Mouse (Mus musculus): ENCODE results near the gene Pon3. TPM values are rescaled to one million over a fixed set of nuclear protein-coding genes. Genes with fewer than 3 reads are reported as not detected.
A peak's percentile ranks its signal among the peaks of the same experiment; 100 is the strongest.

Pon3 gene
- polyA plus RNA-seq (2015; fragmentation: Nextera tagmentation; extraction: Ambion mirVana), result 12.3 and 12.8 TPM in 2 replicates

GRCm38 (mm10) chr6:5255722-5256451 is at the start of gene Pon3:
TSS of gene Pon3 (minus strand) at chr6:5256286.
- no peaks in the 10 kb centered on the region for H3K36me3 ChIP-seq
- peak within 1 kb of the TSS; percentile 14; the same call in 1 of the 2 replicates for H3K27ac ChIP-seq
- no peaks in the 10 kb centered on the region for H3K9me3 ChIP-seq (replicated peaks)
- peak; percentile 95 for ATAC-seq (replicated peaks; ENCODE audit: low FRiP score)
- H3K9ac ChIP-seq, result no peak within 1 kb of the TSS
- peak within 1 kb of the TSS; percentile 69 for H3K4me2 ChIP-seq
- peak within 1 kb of the TSS; percentile 51 for H3K4me3 ChIP-seq (replicated peaks)
- H3K4me1 ChIP-seq, result peaks cover 8% of the 10 kb centered on the region; the same call in 1 of the 2 replicates
- 2% methylated on average over 16 of the region's 16 CpGs for WGBS
- no peaks in the 10 kb centered on the region for H3K27me3 ChIP-seq

GRCm38 (mm10) chr6:5304956-5305355 is 48.9 kb upstream of the Pon3 start:
- H3K4me3 ChIP-seq (replicated peaks), result no peak overlapping the region
- H3K9me3 ChIP-seq (replicated peaks), result 0 out of 2 replicates have a peak, but pooled peaks cover 5% of the 10 kb centered on the region
- no peak overlapping the region for H3K9ac ChIP-seq
- ATAC-seq (replicated peaks; ENCODE audit: low FRiP score), result no peak
- no peak overlapping the region for H3K27ac ChIP-seq
- no peaks in the 10 kb centered on the region for H3K4me1 ChIP-seq
- 89% methylated on average over 8 of the region's 8 CpGs for WGBS
- no peaks in the 10 kb centered on the region for H3K36me3 ChIP-seq
- no peak overlapping the region for H3K4me2 ChIP-seq
- peaks cover 8% of the 10 kb centered on the region; the same call in 1 of the 2 replicates for H3K27me3 ChIP-seq

- peaks cover 7% of the 10 kb centered on the region; the same call in 1 of the 2 replicates for H3K4me1 ChIP-seq
- WGBS, result 87% methylated on average over 8 of the region's 8 CpGs
These were observed 44.5 kb upstream of the Pon3 start for GRCm38 (mm10) chr6:5300629-5301028.

GRCm38 (mm10) chr6:5299561-5299960 is 43.5 kb upstream of the Pon3 start:
- no peak for ATAC-seq (replicated peaks; ENCODE audit: low FRiP score)
- Histone ChIP-seq H3K27ac (no peak overlapping the region), H3K9ac (no peak overlapping the region), H3K4me3 (replicated peaks) (no peak overlapping the region), H3K27me3 (peaks cover 8% of the 10 kb centered on the region; the same call in 1 of the 2 replicates), H3K36me3 (no peaks in the 10 kb centered on the region), H3K9me3 (replicated peaks) (0 out of 2 replicates have a peak, but pooled peaks cover 5% of the 10 kb centered on the region), H3K4me2 (no peak overlapping the region), H3K4me1 (peaks cover 7% of the 10 kb centered on the region; the same call in 1 of the 2 replicates)
- WGBS, result 73% methylated on average over 5 of the region's 5 CpGs

More at GRCm38 (mm10) chr6:5300629-5301028, 44.5 kb upstream of the Pon3 start:
- no peak for ATAC-seq (replicated peaks; ENCODE audit: low FRiP score)
- H3K27me3 ChIP-seq, result peaks cover 8% of the 10 kb centered on the region; the same call in 1 of the 2 replicates
- no peak overlapping the region for H3K27ac ChIP-seq
- H3K9ac ChIP-seq, result no peak overlapping the region
- H3K4me3 ChIP-seq (replicated peaks), result no peak overlapping the region
- 0 out of 2 replicates have a peak, but pooled peaks cover 5% of the 10 kb centered on the region for H3K9me3 ChIP-seq (replicated peaks)
- no peaks in the 10 kb centered on the region for H3K36me3 ChIP-seq
- no peak overlapping the region for H3K4me2 ChIP-seq

GRCm38 (mm10) chr6:5298092-5298554 is 42.0 kb upstream of the Pon3 start, which contains the start of gene Pon2:
TSS of gene Pon2 (minus strand) at chr6:5298455.
- Histone ChIP-seq H3K9me3 (replicated peaks) (no peaks in the 10 kb centered on the region), H3K4me2 (peak within 1 kb of the TSS; percentile 72), H3K27ac (peak within 1 kb of the TSS; percentile 91), H3K4me3 (replicated peaks) (peak within 1 kb of the TSS; percentile 74), H3K4me1 (peaks cover 7% of the 10 kb centered on the region; the same call in 1 of the 2 replicates), H3K9ac (peak within 1 kb of the TSS; percentile 73), H3K27me3 (peaks cover 8% of the 10 kb centered on the region; the same call in 1 of the 2 replicates), H3K36me3 (no peaks in the 10 kb centered on the region)
- WGBS, result under 1% methylated on average over 47 of the region's 47 CpGs
- peak; percentile 97 for ATAC-seq (replicated peaks; ENCODE audit: low FRiP score)

GRCm38 (mm10) chr6:5297321-5298091 is 41.4 kb upstream of the Pon3 start:
- 3% methylated on average over 25 of the region's 25 CpGs for WGBS
- peak overlapping the region; percentile 91 for H3K27ac ChIP-seq
- H3K4me1 ChIP-seq, result peaks cover 7% of the 10 kb centered on the region; the same call in 1 of the 2 replicates
- H3K9ac ChIP-seq, result peak overlapping the region; percentile 73
- peak overlapping the region; percentile 72 for H3K4me2 ChIP-seq
- H3K9me3 ChIP-seq (replicated peaks), result no peaks in the 10 kb centered on the region
- no peaks in the 10 kb centered on the region for H3K36me3 ChIP-seq
- peaks cover 8% of the 10 kb centered on the region; the same call in 1 of the 2 replicates for H3K27me3 ChIP-seq
- ATAC-seq (replicated peaks; ENCODE audit: low FRiP score), result peak; percentile 85
- peak overlapping the region; percentile 74 for H3K4me3 ChIP-seq (replicated peaks)

- 94% methylated on average over 7 of the region's 7 CpGs for WGBS
- no peak overlapping the region for H3K4me3 ChIP-seq (replicated peaks)
- no peak overlapping the region for H3K27ac ChIP-seq
- H3K9ac ChIP-seq, result no peak overlapping the region
- no peak for ATAC-seq (replicated peaks; ENCODE audit: low FRiP score)
- H3K4me1 ChIP-seq, result peaks cover 7% of the 10 kb centered on the region; the same call in 1 of the 2 replicates
- H3K9me3 ChIP-seq (replicated peaks), result no peaks in the 10 kb centered on the region
- peak overlapping the region; percentile 72; the same call in 1 of the 2 replicates for H3K4me2 ChIP-seq
- no peaks in the 10 kb centered on the region for H3K36me3 ChIP-seq
- peaks cover 7% of the 10 kb centered on the region; the same call in 1 of the 2 replicates for H3K27me3 ChIP-seq
These were observed 40.0 kb upstream of the Pon3 start for GRCm38 (mm10) chr6:5296067-5296466.

- peaks cover 7% of the 10 kb centered on the region; the same call in 1 of the 2 replicates for H3K4me1 ChIP-seq
- H3K4me2 ChIP-seq, result no peak overlapping the region
- H3K9me3 ChIP-seq (replicated peaks), result no peaks in the 10 kb centered on the region
- H3K9ac ChIP-seq, result no peak overlapping the region
- no peak overlapping the region for H3K4me3 ChIP-seq (replicated peaks)
- no peaks in the 10 kb centered on the region for H3K36me3 ChIP-seq
- H3K27me3 ChIP-seq, result no peaks in the 10 kb centered on the region
- 94% methylated on average over 16 of the region's 16 CpGs for WGBS
- no peak for ATAC-seq (replicated peaks; ENCODE audit: low FRiP score)
- H3K27ac ChIP-seq, result no peak overlapping the region
These were observed 38.8 kb upstream of the Pon3 start for GRCm38 (mm10) chr6:5294659-5295449.

GRCm38 (mm10) chr6:5292841-5293240 is 36.8 kb upstream of the Pon3 start:
- Histone ChIP-seq H3K27ac (no peak overlapping the region), H3K4me1 (peaks cover 8% of the 10 kb centered on the region; the same call in 1 of the 2 replicates), H3K9ac (no peak overlapping the region), H3K9me3 (replicated peaks) (no peaks in the 10 kb centered on the region), H3K4me2 (no peak overlapping the region), H3K27me3 (no peaks in the 10 kb centered on the region), H3K4me3 (replicated peaks) (no peak overlapping the region), H3K36me3 (peaks cover 5% of the 10 kb centered on the region; the same call in 1 of the 2 replicates)
- ATAC-seq (replicated peaks; ENCODE audit: low FRiP score), result no peak
- 72% methylated on average over 5 of the region's 5 CpGs for WGBS

- Histone ChIP-seq H3K27ac (no peak overlapping the region), H3K36me3 (peaks cover 7% of the 10 kb centered on the region; the same call in 1 of the 2 replicates), H3K4me3 (replicated peaks) (no peak overlapping the region), H3K9ac (no peak overlapping the region), H3K4me2 (no peak overlapping the region), H3K27me3 (no peaks in the 10 kb centered on the region), H3K4me1 (peaks cover 4% of the 10 kb centered on the region; the same call in 1 of the 2 replicates), H3K9me3 (replicated peaks) (no peaks in the 10 kb centered on the region)
- 79% methylated on average over 4 of the region's 4 CpGs for WGBS
- peak; percentile 50 for ATAC-seq (replicated peaks; ENCODE audit: low FRiP score)
These were observed 35.4 kb upstream of the Pon3 start for GRCm38 (mm10) chr6:5291450-5291849.

GRCm38 (mm10) chr6:5287919-5288318 is 31.8 kb upstream of the Pon3 start:
- WGBS, result 48% methylated on average over 5 of the region's 5 CpGs
- H3K27me3 ChIP-seq, result no peaks in the 10 kb centered on the region
- no peaks in the 10 kb centered on the region for H3K9me3 ChIP-seq (replicated peaks)
- no peak for ATAC-seq (replicated peaks; ENCODE audit: low FRiP score)
- H3K9ac ChIP-seq, result no peak overlapping the region
- H3K27ac ChIP-seq, result no peak overlapping the region
- H3K4me1 ChIP-seq, result peaks cover 4% of the 10 kb centered on the region; the same call in 1 of the 2 replicates
- H3K4me2 ChIP-seq, result no peak overlapping the region
- no peak overlapping the region for H3K4me3 ChIP-seq (replicated peaks)
- H3K36me3 ChIP-seq, result peaks cover 9% of the 10 kb centered on the region; the same call in 1 of the 2 replicates
